Mouse (Mus musculus): ENCODE measurements around the gene Synpo2.
A peak's percentile ranks its signal among the peaks of the same experiment; 100 is the strongest.

DNA sequence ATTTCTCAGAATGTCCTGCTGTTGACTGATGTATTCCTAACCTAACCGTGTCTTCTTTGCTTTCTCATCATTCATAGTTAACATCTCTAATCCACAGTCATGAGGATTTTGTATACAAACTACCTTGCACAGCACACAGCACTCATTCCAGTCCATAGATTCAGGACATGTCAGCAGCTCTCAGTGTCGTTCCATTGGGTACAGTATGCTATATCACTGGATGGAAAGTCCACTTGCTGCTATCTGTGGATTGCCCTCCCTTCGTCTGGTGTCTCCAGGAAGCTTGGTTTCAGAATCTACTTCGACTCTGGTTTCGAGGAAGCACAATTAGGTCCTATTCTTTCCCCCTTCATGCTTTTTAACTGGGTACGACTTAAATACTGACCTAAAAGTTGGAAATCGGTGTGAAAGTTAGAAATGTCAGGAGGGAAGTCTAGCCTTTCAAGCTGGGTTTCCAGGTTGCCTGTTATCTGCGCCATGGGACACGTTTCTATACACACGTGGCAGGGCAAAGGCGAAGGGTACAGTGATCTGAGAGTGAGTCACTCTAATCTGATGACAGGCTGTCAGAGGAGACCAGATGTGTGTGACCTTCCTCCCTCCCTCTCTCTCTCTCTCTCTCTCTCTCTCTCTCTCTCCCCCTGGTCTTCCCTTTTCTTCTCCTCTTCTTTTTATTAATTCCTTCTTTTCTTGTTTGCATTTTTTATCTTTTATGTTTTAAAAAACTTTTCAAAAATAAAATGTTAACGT lies 47.1 kb upstream of the Synpo2 start:
- TF ChIP-seq CTCF (IDR thresholded peaks at IDR 0.05; ENCODE audit: control insufficient read depth, insufficient read depth, insufficient read length) (no peak), CEBPB (IDR thresholded peaks at IDR 0.05; ENCODE audit: low read depth) (no peak), MAX (IDR thresholded peaks at IDR 0.05) (peak; percentile 58)

Measured in C2C12 (cell line).